Mouse (Mus musculus) liver, embryonic 12.5 days (tissue): ENCODE data around the gene Creld1. TPM values are rescaled to one million over a fixed set of nuclear protein-coding genes. Genes with fewer than 3 reads are reported as not detected.

Source experiments
- ATAC-seq: fragments of 200-750 bp; cut with Nextera tagmentation; 2 replicates; pipeline ENCODE4 v1.8.0; 2017; ENCODE audit warnings: moderate number of reproducible peaks, mild to moderate bottlenecking, moderate library complexity
- H3K27ac ChIP-seq: fragments of 300-500 bp; sonication (generic); 2 replicates; pipeline ENCODE4 v1.5.1; 2016; ENCODE audit warnings: mild to moderate bottlenecking
- H3K27me3 ChIP-seq: fragments of 300-500 bp; sonication (generic); replicated peaks from 2 replicates; pipeline ENCODE4 v1.6.1; 2016; ENCODE audit warnings: mild to moderate bottlenecking, moderate library complexity
- H3K36me3 ChIP-seq: fragments of 300-500 bp; sonication (generic); 2 replicates; pipeline ENCODE4 v1.6.1; 2016; ENCODE audit warnings: mild to moderate bottlenecking, moderate library complexity
- H3K4me1 ChIP-seq: fragments of 300-500 bp; sonication (generic); 2 replicates; pipeline ENCODE4 v1.6.1; 2016
- H3K4me2 ChIP-seq: fragments of 300-500 bp; sonication (generic); 2 replicates; pipeline ENCODE4 v1.6.1; 2016; ENCODE audit warnings: mild to moderate bottlenecking, moderate library complexity
- H3K4me3 ChIP-seq: fragments of 300-500 bp; sonication (generic); 2 replicates; pipeline ENCODE4 v1.5.1; 2016; ENCODE audit warnings: mild to moderate bottlenecking, moderate library complexity
- H3K9ac ChIP-seq: fragments of 300-500 bp; sonication (generic); 2 replicates; pipeline ENCODE4 v1.6.1; 2016; ENCODE audit warnings: mild to moderate bottlenecking, moderate library complexity
- H3K9me3 ChIP-seq: fragments of 300-500 bp; sonication (generic); replicated peaks from 2 replicates; pipeline ENCODE4 v1.6.1; 2016; ENCODE audit warnings: mild to moderate bottlenecking, moderate library complexity
- WGBS: fragments of 180-500 bp; shearing (Covaris S2); methylation state at CpG from one replicate; pipeline ENCODE4 v1.1.7; 2016; ENCODE audit not compliant: insufficient replicate concordance; 5-methylcytosine and 5-hydroxymethylcytosine counted together
- polyA plus RNA-seq: library from polyadenylated mRNA; unstranded; fragments of >200 nt; fragmentation: Nextera tagmentation; extraction: Ambion mirVana; gene quantifications from 2 replicates; pipeline ENCODE4 v1.2.1, GENCODE M21; 2016

Creld1 gene
- polyA plus RNA-seq, 1 experiment from 2014 or later, result 9.6 TPM

DNA sequence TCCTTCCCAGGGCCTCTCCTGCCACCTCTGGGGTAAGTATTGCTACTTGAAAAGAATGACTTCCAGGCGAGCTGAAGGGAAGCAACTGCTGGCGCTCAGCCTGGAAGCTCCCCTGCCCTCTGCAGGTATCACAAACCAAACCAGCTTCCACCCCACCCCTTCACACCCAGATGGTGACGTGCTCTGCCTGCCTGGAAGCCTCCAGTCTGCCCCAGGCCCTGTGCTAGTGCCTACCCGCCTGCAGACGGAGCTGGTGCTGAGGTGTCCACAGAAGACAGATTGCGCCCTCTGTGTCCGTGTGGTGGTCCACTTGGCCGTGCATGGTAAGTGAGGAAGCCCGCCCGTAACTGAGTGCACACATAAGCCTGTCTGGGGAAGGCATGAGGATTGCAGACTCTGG lies 11.0 kb upstream of the Creld1 start:
- Histone ChIP-seq H3K9me3 (no peaks in the 10 kb centered on the region), H3K27me3 (peaks cover 60% of the 10 kb centered on the region), H3K36me3 (no peaks in the 10 kb centered on the region), H3K4me2 (0 out of 2 replicates have a peak overlapping the region, but pooled peaks have one; percentile 45), H3K4me3 (no peak overlapping the region), H3K27ac (no peak overlapping the region), H3K9ac (no peak overlapping the region), H3K4me1 (peaks cover 21% of the 10 kb centered on the region)
- no peak for ATAC-seq
- 67% methylated on average over 10 of the region's 10 CpGs for WGBS

DNA sequence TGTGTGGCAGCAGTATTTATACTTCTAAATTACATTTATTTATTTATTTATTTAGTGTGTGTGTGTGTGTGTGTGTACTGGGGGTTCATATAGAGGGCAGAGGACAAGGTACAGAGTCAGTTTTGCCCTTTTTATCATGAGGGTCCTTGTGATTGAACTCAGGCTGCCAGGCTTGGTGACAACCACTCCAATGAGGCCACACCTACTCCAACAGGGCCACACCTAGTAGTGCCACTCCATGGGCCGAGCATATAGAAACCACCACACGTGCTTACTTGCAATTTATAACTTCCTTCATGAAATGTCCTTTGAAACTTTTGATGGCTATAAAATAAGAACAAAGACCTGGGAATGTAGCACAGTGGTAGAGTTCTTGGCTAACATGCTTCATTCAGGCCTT lies 9.9 kb upstream of the Creld1 start:
- no peak for ATAC-seq
- H3K27ac ChIP-seq, result no peak overlapping the region
- no peaks in the 10 kb centered on the region for H3K36me3 ChIP-seq
- H3K27me3 ChIP-seq, result peaks cover 61% of the 10 kb centered on the region
- peaks cover 21% of the 10 kb centered on the region for H3K4me1 ChIP-seq
- H3K4me3 ChIP-seq, result no peak overlapping the region
- WGBS, result 57% methylated on average over 2 of the region's 2 CpGs
- H3K4me2 ChIP-seq, result no peak overlapping the region
- no peak overlapping the region for H3K9ac ChIP-seq
- no peaks in the 10 kb centered on the region for H3K9me3 ChIP-seq

GRCm38 (mm10) chr6:113473715-113474114 lies 9.4 kb upstream of the Creld1 start:
- no peak for ATAC-seq
- H3K4me3 ChIP-seq, result no peak overlapping the region
- H3K27ac ChIP-seq, result no peak overlapping the region
- H3K9me3 ChIP-seq, result no peaks in the 10 kb centered on the region
- 64% methylated on average over 6 of the region's 6 CpGs for WGBS
- H3K27me3 ChIP-seq, result peaks cover 65% of the 10 kb centered on the region
- no peaks in the 10 kb centered on the region for H3K36me3 ChIP-seq
- H3K9ac ChIP-seq, result no peak overlapping the region
- no peak overlapping the region for H3K4me2 ChIP-seq
- H3K4me1 ChIP-seq, result peaks cover 21% of the 10 kb centered on the region

- peaks cover 67% of the 10 kb centered on the region for H3K27me3 ChIP-seq
- 30% methylated on average over 7 of the region's 7 CpGs for WGBS
These were observed 5.7 kb upstream of the Creld1 start for GRCm38 (mm10) chr6:113477353-113477752.

GRCm38 (mm10) chr6:113478906-113479305 lies 4.2 kb upstream of the Creld1 start:
- Histone ChIP-seq H3K9me3 (no peaks in the 10 kb centered on the region), H3K9ac (no peak overlapping the region), H3K36me3 (no peaks in the 10 kb centered on the region), H3K4me1 (peaks cover 19% of the 10 kb centered on the region), H3K4me2 (no peak overlapping the region), H3K27ac (no peak overlapping the region), H3K4me3 (no peak overlapping the region), H3K27me3 (peaks cover 68% of the 10 kb centered on the region)
- 67% methylated on average over 10 of the region's 10 CpGs for WGBS
- ATAC-seq, result no peak

More at GRCm38 (mm10) chr6:113477353-113477752, 5.7 kb upstream of the Creld1 start:
- no peak for ATAC-seq
- no peak overlapping the region for H3K27ac ChIP-seq
- H3K9ac ChIP-seq, result no peak overlapping the region
- no peaks in the 10 kb centered on the region for H3K36me3 ChIP-seq
- H3K4me2 ChIP-seq, result no peak overlapping the region
- H3K4me3 ChIP-seq, result no peak overlapping the region
- no peaks in the 10 kb centered on the region for H3K9me3 ChIP-seq
- peaks cover 9% of the 10 kb centered on the region for H3K4me1 ChIP-seq

DNA sequence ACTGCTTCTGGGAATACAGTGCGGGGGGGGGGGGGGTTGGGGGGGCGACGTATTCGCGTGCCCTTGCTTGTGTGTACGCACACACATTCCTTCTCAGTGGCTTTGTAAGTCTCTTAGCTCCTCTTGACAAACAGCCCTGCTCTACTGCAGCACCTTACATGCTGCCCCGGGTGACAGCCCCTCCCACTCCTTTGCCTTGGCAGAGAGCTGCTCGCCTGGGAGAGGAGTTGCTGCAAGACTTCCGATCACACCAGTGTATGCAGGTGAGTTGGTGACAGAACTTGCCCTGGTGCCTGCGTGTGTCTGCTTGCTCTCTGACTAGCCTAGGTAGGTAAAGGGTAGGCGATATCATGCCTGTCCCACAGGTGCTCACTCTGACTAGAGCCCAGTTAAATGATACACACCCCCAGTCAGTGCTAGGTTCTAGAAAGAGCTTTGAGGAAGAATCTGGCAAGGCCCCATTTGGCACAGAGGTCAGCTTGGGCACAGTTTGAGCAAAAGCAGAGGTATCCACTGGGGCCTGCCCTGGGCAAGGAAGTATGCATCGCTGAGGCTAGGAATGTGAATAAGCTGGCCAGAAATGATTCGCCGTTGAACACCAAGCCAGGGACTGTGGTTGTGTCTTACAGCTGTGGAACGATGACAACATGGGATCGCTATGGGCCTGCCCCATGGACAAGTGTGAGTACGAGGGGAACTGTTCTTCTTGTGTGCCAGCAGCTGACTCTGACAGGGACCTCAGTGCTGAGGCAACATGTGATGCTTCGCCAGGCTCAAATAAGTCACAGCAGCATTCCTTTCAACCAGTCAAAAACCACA lies 2.3 kb upstream of the Creld1 start:
- H3K4me1 ChIP-seq, result peaks cover 30% of the 10 kb centered on the region
- H3K27me3 ChIP-seq, result peaks cover 62% of the 10 kb centered on the region
- no peak overlapping the region for H3K27ac ChIP-seq
- no peak overlapping the region for H3K4me3 ChIP-seq
- ATAC-seq, result no peak
- 58% methylated on average over 18 of the region's 18 CpGs for WGBS
- H3K9me3 ChIP-seq, result no peaks in the 10 kb centered on the region
- H3K9ac ChIP-seq, result no peak overlapping the region
- no peaks in the 10 kb centered on the region for H3K36me3 ChIP-seq
- H3K4me2 ChIP-seq, result no peak overlapping the region

DNA sequence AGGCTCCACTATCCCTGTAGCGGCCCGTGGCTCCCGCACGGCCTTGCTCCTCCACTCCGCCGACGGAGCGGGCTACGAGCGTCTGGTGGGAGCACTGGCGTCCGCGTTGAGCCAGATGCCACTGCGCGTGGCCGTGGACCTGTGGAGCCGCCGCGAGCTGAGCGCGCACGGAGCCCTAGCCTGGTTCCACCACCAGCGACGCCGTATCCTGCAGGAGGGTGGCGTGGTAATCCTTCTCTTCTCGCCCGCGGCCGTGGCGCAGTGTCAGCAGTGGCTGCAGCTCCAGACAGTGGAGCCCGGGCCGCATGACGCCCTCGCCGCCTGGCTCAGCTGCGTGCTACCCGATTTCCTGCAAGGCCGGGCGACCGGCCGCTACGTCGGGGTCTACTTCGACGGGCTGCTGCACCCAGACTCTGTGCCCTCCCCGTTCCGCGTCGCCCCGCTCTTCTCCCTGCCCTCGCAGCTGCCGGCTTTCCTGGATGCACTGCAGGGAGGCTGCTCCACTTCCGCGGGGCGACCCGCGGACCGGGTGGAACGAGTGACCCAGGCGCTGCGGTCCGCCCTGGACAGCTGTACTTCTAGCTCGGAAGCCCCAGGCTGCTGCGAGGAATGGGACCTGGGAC lies 509 bp upstream of the Creld1 start:
- peak; percentile 51 for ATAC-seq
- H3K27me3 ChIP-seq, result peaks cover 46% of the 10 kb centered on the region
- H3K4me2 ChIP-seq, result peak overlapping the region; percentile 94
- no peaks in the 10 kb centered on the region for H3K36me3 ChIP-seq
- peak overlapping the region; percentile 66 for H3K27ac ChIP-seq
- H3K9ac ChIP-seq, result peak overlapping the region; percentile 65
- H3K9me3 ChIP-seq, result no peaks in the 10 kb centered on the region
- 1% methylated on average over 65 of the region's 65 CpGs for WGBS
- peak overlapping the region; percentile 68 for H3K4me3 ChIP-seq
- peaks cover 42% of the 10 kb centered on the region for H3K4me1 ChIP-seq

GRCm38 (mm10) chr6:113483729-113484128 lies 632 bp downstream of the Creld1 start:
- Histone ChIP-seq H3K27ac (peak overlapping the region; percentile 80), H3K4me2 (peak overlapping the region; percentile 94), H3K9me3 (no peaks in the 10 kb centered on the region), H3K27me3 (peaks cover 41% of the 10 kb centered on the region), H3K36me3 (peaks cover 8% of the 10 kb centered on the region), H3K4me1 (peaks cover 48% of the 10 kb centered on the region), H3K4me3 (peak overlapping the region; percentile 68), H3K9ac (peak overlapping the region; percentile 76)
- peak; percentile 18; the same call in 1 of the 2 replicates for ATAC-seq
- WGBS, result 13% methylated on average over 10 of the region's 10 CpGs

DNA sequence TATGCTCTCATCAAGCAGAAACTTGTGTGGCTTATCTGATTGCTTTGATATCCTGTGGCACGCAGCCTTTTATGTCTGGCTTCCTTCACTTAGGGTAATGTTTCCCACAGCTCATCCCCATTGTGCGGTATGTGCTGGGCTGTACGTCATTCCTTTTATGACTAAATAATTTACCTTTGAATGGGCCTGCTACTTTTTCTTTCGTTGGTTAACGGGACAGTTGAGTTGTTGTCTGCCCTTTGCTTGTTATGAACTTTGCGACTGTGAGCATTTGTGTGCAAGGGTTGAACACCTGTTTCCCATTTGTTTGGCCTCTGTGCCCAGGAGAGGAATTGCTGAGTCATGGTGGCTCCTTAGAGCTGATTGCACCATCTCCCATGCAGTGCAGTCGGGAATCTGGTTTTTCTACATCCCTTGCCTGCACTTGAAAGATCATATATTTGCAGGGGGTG lies 4.1 kb downstream of the Creld1 start:
- 52% methylated on average over 7 of the region's 7 CpGs for WGBS
- H3K4me1 ChIP-seq, result peaks cover 41% of the 10 kb centered on the region
- H3K27ac ChIP-seq, result no peak overlapping the region
- H3K4me3 ChIP-seq, result no peak overlapping the region
- no peak overlapping the region for H3K4me2 ChIP-seq
- no peak for ATAC-seq
- H3K9me3 ChIP-seq, result no peaks in the 10 kb centered on the region
- H3K27me3 ChIP-seq, result peaks cover 6% of the 10 kb centered on the region
- peaks cover 29% of the 10 kb centered on the region for H3K36me3 ChIP-seq
- H3K9ac ChIP-seq, result no peak overlapping the region

DNA sequence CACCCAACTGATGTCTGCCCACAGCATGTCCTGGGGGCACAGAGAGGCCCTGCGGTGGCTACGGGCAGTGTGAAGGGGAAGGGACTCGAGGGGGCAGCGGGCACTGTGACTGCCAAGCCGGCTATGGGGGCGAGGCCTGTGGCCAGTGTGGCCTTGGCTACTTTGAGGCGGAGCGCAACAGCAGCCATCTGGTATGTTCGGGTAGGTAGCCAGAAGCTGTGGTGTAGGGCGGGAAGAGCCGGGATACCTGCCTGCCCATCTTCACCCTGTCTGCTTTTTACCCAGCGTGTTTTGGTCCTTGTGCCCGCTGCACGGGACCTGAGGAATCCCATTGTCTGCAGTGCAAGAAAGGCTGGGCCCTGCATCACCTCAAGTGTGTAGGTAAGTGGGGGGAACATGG lies 6.3 kb downstream of the Creld1 start:
- Histone ChIP-seq H3K9me3 (no peaks in the 10 kb centered on the region), H3K4me2 (no peak overlapping the region), H3K9ac (no peak overlapping the region), H3K4me1 (peaks cover 27% of the 10 kb centered on the region), H3K27ac (no peak overlapping the region), H3K36me3 (peaks cover 29% of the 10 kb centered on the region), H3K27me3 (peaks cover 6% of the 10 kb centered on the region), H3K4me3 (no peak overlapping the region)
- 88% methylated on average over 14 of the region's 14 CpGs for WGBS
- no peak for ATAC-seq

DNA sequence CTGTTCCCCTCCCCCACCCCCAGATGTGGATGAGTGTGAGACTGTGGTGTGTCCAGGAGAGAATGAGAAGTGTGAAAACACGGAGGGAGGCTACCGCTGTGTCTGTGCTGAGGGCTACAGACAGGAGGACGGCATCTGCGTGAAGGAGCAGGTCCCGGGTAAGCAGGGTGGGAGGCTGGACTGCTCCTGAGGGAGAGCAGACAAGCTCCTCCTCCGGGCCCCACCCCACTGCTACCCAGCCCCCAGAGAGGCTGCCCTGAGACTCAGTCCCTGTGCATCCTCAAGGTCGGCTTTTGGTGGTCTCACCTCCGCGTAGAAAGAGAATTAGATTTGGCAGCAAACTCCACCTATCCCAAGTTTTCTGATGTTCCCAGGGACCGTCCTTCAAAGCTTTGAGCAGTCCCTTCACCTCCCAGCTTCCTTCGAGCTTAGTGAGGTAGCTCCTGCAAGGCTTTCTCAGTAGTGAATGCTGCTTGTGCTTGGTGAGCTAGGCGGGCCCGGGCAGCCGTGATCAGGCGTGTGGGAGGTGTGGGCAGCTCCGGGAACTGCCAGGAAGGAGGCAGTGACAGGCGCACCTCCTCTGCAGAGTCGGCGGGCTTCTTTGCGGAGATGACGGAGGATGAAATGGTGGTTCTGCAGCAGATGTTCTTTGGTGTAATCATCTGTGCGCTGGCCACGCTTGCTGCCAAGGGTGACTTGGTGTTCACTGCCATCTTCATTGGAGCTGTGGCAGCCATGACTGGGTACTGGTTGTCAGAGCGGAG lies 9.2 kb downstream of the Creld1 start:
- H3K36me3 ChIP-seq, result peaks cover 29% of the 10 kb centered on the region
- no peaks in the 10 kb centered on the region for H3K9me3 ChIP-seq
- H3K4me3 ChIP-seq, result no peak overlapping the region
- ATAC-seq, result no peak
- H3K4me1 ChIP-seq, result peaks cover 26% of the 10 kb centered on the region
- no peak overlapping the region for H3K27ac ChIP-seq
- H3K27me3 ChIP-seq, result peaks cover 35% of the 10 kb centered on the region
- no peak overlapping the region for H3K9ac ChIP-seq
- WGBS, result 75% methylated on average over 24 of the region's 24 CpGs
- H3K4me2 ChIP-seq, result no peak overlapping the region
